Mouse (Mus musculus): ENCODE measurements around the gene Vmn2r9. TPM values are rescaled to one million over a fixed set of nuclear protein-coding genes. Genes with fewer than 3 reads are reported as not detected.
"Not testable (repeated sequence)": the region's sequence is repeated elsewhere in the genome, so short reads cannot be mapped to it uniquely, and the experiment has no call there.

Gene Vmn2r9
- not detected in 2 replicates for polyA plus RNA-seq (2012; rRNA removed)

- not testable (repeated sequence) for DNase-seq (ENCODE audit: low read depth, low spot score)
- 57% methylated on average over 1 of the region's 1 CpGs for WGBS
Measured at GRCm38 (mm10) chr5:108852501-108852900, at the start of gene Vmn2r9. Vmn2r9 (minus strand) TSS chr5:108852601.

DNA sequence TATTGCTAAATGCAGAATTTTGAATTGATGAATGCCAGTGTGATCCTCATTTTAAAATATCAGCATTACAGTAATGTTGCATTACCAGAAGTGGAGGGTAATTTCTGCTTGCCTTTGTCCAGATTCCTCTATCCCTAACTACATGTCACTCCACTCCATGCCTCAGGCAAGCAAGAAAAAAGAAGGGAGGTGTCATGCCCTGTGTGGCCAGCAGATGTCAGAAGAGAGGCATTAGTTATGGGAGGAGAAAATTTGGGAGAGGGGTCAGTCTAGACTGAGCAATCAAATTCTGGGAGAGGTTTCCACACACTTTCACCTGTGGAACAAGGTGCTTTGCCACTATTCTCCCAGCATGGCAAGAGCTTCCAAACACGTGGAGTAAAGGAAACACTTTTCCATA lies 14.3 kb upstream of the Vmn2r9 start:
- WGBS = 7% methylated on average over 1 of the region's 1 CpGs
- DNase-seq (ENCODE audit: low read depth, low spot score) = not testable (repeated sequence)

- 28% methylated on average over 1 of the region's 1 CpGs for WGBS
- DNase-seq (ENCODE audit: low read depth, low spot score) = no peak
Measured at GRCm38 (mm10) chr5:108849466-108849865, 2.9 kb downstream of the Vmn2r9 start.

GRCm38 (mm10) chr5:108836156-108836555 lies 16.2 kb downstream of the Vmn2r9 start:
- WGBS = 66% methylated on average over 1 of the region's 1 CpGs
- DNase-seq (ENCODE audit: low read depth, low spot score) = no peak

GRCm38 (mm10) chr5:108823276-108823675 lies 29.1 kb downstream of the Vmn2r9 start:
- WGBS = 73% methylated on average over 2 of the region's 2 CpGs
- no peak for DNase-seq (ENCODE audit: low read depth, low spot score)

GRCm38 (mm10) chr5:108808750-108809149 lies 43.7 kb downstream of the Vmn2r9 start, which contains the start of gene Vmn2r8:
Vmn2r8 (minus strand) TSS chr5:108808850.
- 70% methylated on average over 2 of the region's 2 CpGs for WGBS
- not testable (repeated sequence) for DNase-seq (ENCODE audit: low read depth, low spot score)

DNA sequence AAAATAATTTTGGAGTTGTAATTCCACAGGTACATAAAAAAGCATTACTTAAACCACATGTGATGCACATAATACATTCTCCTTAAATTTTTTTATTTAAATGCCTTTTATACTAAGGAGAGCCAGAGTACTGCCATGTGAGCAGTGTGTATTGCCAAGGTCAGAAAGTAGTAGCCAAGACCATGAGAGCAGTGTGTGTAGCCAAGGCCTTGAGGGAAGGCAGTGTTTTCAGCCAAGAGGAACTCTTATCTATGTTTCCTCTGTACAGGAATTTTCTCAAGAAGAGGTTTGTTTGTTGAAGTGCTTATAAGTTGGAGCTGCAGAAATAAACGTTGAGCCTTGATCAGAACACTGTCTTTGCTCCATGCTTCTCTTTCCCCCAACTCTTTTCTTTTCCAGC lies 48.8 kb downstream of the Vmn2r9 start:
- DNase-seq (ENCODE audit: low read depth, low spot score) = no peak
- 36% methylated on average over 1 of the region's 1 CpGs for WGBS

GRCm38 (mm10) chr5:108795263-108795662 lies 57.1 kb downstream of the Vmn2r9 start, which contains the start of gene Tmed11:
Tmed11 (minus strand) TSS chr5:108795363.
- DNase-seq (ENCODE audit: low read depth, low spot score) = not testable (repeated sequence)
- 68% methylated on average over 2 of the region's 2 CpGs for WGBS

DNA sequence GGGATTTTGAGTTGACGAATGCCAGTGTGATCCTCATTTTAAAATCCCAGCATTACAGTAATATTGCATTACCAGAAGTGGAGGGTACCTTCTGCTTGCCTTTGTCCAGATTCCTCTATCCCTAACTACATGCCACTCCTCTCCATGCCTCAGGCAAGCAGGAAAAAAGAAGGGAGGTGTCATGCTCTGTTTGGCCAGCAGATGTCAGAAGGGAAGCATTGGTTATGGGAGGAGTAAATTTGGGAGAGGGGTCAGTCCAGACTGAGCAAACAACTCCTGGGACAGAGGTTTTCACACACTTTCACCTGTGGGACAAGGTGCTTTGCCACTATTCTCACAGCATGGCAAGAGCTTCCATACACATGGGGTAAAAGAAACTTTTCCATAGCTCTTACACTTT lies 62.0 kb downstream of the Vmn2r9 start:
- 47% methylated on average over 1 of the region's 1 CpGs for WGBS
- not testable (repeated sequence) for DNase-seq (ENCODE audit: low read depth, low spot score)

Other genes starting within 250 kb of the Vmn2r9 start
- 102 and 141 TPM in 2 replicates for gene Gak, start 222.8 kb downstream of the Vmn2r9 start, polyA plus RNA-seq (2012; rRNA removed)
- 26.3 and 32.6 TPM in 2 replicates for gene Tmem175, start 222.8 kb downstream of the Vmn2r9 start, polyA plus RNA-seq (2012; rRNA removed)
- 7.7 and 16.0 TPM in 2 replicates for gene Idua, start 192.3 kb downstream of the Vmn2r9 start, polyA plus RNA-seq (2012; rRNA removed)
- 29.1 and 72.1 TPM in 2 replicates for gene Dgkq, start 182.9 kb downstream of the Vmn2r9 start, polyA plus RNA-seq (2012; rRNA removed)
- not detected in 2 replicates for gene Slc26a1, start 177.0 kb downstream of the Vmn2r9 start, polyA plus RNA-seq (2012; rRNA removed)
- 27.6 and 31.8 TPM in 2 replicates for gene Fgfrl1, start 160.2 kb downstream of the Vmn2r9 start, polyA plus RNA-seq (2012; rRNA removed)
- gene Rnf212, start 77.6 kb downstream of the Vmn2r9 start, polyA plus RNA-seq (2012; rRNA removed) = 0.31 and 0.38 TPM in 2 replicates
- gene Tmed11, start 57.2 kb downstream of the Vmn2r9 start, polyA plus RNA-seq (2012; rRNA removed) = not detected in 2 replicates
- not detected in 2 replicates for gene Vmn2r8, start 43.8 kb downstream of the Vmn2r9 start, polyA plus RNA-seq (2012; rRNA removed)
- gene Vmn2r10, start 153.9 kb upstream of the Vmn2r9 start, polyA plus RNA-seq (2012; rRNA removed) = not detected in 2 replicates
- gene Vmn2r11, start 207.0 kb upstream of the Vmn2r9 start, polyA plus RNA-seq (2012; rRNA removed) = not detected in 2 replicates
- not detected in 2 replicates for gene Vmn2r12, start 245.3 kb upstream of the Vmn2r9 start, polyA plus RNA-seq (2012; rRNA removed)

Measured in large intestine, adult 2 months (tissue).